Mouse (Mus musculus) ES-Bruce4 (cell line): ENCODE results near the gene Wdr5.

Experiments used
- CTCF ChIP-seq: IDR thresholded peaks from one replicate; pipeline ENCODE4 v1.8.1; 2011; ENCODE audit warnings: low read depth, low read length
- POLR2A ChIP-seq: IDR thresholded peaks from one replicate; pipeline ENCODE4 v1.8.1; 2011; ENCODE audit warnings: low read length; ENCODE audit not compliant: insufficient read depth

DNA sequence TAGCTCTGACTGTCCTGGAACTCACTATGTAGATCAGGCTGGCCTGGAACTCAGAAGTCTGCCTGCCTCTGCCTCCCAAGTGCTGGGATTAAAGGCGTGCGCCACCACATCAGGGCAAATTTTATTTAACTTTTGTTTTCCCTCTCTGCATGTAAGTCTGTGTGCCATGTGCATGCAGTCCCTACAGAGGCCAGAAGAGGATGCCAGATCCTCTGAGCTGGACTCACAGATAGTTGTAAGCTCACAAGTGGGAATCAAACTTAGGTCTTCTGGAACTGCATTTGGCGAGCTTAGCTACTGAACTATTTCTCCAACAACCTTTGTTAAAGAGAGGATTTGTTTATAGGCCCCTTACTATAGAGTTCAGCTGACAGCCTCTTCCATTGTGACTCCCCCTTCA lies 3.3 kb downstream of the Wdr5 start:
- no peak for TF ChIP-seq CTCF
- TF ChIP-seq POLR2A, result no peak
